Mouse (Mus musculus) urinary bladder, postnatal 4 days (tissue): Measurements from ENCODE around the gene Npas2.

Source experiments
- DNase-seq, 2 experiments: peaks; one replicate each; pipeline ENCODE4 v3.0.0; 2021 to 2022; ENCODE audit warnings: low spot score in 2 of 2

Npas2 gene

DNA sequence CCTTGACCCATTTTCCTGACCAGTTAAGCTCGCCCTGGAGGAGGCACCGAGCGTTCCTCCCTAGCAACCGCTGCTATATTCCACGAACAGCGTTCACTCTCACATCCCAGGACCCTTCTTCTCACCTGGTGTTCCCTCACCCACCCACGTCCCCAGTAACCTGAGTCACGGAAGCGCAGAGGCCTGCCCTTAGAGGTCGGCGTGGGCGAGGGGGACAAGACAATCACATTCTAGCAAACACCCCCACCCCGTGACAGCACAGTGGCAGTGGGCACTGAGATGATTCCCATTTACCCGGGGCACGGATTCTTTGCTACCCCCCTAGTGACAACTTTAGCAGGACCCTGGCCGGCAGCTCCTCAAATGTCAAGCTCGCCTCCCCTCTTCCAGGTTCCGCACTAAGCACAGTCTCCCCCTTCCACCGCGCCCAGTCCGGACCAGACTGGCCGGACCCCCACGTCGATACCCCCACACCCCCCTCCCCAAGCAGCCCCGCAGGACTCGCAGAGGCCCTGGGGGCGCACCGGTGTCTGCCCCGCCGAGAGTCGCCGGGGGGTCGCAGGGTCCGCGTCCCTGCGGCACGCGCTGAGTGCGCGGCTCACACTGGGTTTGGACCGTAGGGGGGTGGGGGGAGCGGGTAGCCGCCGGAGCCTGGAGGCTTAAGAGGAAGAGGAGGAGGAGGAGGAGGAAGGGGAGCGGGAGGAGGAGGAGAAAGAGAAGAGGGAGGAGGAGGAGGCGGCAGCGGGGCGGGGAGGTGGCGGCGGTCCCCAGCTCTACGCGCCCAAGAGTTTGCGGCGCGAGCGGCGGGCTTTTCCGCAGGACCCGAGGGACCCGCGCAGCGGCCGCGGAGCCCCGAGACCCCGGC is at the start of gene Npas2:
Gene Npas2 (plus strand): TSS at position 735 of the 865 bp plus-strand sequence.
- DNase-seq: no peak

DNA sequence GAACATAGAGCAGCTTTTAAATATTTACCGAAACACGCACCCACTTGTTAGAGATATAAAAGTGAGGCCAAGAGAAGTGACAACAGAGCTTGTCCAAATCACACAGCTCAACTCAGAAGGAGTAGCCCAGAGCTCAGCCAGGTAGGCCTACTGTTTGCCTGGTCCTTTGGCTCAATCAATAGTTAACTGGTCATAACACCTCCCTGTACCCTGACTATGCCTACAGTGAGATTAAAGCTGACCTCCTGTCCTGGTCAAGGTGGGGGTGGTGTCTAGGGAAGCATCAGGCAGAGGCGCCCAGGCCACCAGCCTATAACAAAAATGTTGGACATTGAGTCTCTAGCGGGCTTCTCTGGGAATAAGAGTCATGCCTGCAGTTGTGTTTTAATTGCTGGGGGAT is 36.8 kb upstream of the Npas2 start:
- DNase-seq: no peak

DNA sequence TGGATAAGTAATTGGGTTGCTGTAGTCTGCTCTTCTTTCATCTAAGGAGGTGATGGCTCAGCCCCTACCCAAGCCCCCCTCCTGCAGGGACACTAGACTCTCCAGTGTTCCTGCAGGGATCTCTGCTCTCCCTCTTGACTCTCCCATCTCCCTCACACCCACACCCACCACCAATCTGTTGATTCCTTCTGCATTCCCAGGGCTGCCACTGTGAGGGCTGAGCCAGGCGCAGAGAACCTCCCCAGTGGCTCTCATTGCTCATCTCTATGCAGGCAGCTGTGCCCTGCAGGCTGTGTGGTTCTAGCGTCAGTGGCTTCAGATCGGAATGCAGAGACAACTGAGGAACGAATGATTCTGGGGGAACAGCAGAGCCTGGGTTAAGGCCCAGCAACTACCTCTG is 33.4 kb upstream of the Npas2 start:
- no peak for DNase-seq

DNA sequence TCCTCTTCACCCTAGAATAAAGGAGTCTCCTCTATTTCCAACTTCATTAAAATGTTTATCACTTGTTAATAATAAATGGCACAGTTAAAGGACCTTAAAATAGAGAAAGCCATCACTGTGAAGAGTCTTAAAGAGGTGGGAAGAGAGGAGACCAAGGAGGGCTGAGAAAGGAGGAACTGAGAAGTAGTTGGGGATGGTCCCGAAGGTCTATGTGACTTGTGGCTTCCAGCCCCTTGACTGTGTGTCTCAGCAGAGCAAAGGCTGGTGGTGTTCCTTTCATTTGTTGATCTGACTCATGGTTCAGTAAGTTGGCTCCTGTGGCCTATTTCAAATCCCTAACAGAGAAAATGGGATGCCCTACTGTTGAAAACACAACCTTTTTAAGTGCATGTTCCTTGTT is 30.5 kb upstream of the Npas2 start:
- no peak for DNase-seq

DNA sequence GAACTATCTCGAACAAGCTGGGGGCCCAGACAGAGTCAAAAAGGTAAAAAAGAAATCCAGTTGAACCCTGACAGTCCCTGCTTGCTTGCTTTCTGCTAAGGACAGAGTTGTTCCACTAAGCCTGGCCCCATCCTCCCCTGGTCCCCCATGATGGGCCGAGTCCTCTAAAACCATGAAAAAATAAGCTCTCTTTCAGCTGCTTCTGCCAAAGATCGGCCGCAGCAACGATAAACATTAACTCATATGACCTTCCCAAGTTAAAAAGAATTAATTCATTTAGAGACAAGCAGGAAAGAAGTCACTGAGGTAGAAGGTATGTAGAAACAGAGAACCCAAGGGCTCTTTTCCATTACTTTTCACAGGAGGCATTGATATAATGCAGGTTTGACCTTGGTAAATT is 16.8 kb upstream of the Npas2 start:
- DNase-seq: no peak

DNA sequence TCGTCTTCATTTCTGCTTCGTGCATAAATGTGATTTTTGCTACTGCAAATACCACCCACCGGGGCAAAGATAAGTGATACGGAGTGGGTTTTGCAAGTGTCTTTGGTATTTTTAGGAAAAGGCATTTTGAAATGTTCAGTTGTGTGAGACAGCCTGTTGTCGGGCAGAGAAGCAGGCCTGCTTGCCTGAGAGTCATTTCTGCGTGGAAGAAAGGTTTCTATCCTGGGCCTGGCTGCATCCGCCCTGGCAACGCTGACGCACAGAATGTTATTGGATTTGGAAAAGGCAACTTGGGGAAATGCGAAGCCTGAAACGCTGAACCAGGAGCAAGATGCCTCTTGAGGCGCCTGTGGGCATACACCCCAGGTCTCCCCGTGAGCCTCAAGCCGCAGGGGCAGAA is 16.3 kb upstream of the Npas2 start:
- DNase-seq: no peak

DNA sequence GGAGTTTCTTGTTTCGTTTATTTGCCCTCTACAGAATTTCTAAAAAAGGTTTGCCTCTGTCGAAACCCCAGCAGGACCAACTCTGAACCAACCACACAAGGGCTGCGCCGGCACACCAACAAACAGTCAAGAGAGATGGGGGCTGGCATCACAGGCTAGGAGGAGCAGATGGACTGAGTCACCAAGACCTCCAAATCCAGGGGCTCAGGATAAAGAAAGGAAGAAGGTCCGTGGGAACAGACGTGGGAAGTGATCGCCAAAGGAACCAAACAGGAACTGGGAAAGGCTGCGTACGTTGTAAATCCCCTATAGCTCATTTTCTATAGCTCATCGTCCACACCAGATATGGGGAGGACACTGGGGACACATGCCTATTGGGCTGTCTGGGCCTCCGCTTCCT is 13.7 kb upstream of the Npas2 start:
- no peak for DNase-seq

DNA sequence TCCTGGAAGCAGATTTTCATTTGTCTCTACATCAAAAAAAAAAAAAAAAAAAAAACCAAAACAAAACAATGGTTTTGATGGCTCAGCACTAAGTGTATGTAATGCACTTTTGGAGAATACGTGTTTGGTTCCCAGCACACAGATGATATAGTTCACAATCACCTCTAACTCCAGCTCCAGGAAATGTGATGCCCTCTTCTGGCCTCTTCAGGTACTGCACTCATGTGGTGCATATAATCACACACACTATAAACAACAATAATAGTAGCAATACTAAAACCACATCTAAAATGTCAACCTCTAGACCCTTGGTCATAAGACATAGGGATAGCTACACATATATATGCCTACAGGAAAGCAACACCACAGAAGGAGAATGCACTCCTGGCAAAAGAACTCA is 13.0 kb upstream of the Npas2 start:
- no peak for DNase-seq

DNA sequence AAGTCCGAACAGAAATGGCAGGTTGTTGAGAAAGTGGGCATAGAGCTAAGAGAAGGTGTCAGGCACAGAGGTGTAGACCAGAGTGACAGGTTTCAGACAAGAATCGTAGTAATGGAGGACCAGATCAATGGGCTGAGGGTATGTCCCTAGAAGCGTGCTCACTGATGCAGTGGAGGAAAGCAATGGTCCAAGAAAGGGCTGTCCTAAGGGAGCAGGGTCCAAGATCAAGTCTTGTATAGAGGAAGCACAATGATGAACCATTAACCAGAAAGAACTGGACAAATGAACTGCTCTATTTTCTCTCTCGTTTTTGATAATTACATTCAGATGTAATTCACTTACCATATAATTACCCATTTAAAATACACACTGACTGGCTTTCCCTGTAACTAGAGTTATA is 11.6 kb upstream of the Npas2 start:
- no peak for DNase-seq

DNA sequence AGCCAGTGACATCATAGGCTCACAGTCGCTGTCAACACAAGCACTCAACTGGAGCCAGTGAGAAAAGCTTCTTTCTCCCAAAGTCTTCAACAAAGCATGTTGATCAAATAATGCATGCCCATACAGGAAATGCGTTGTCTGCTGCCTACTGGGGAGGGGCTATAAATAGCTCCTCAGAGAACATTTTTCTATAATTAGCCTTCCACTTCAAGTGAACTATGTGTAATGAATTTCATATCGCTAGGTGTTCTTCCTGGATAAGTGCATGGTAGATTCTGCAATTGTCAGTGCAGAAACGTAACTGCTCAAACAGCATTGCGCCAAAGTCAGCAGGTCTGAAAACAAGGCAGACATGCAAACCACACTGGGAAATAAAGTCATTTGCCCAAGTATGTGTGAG is 7.7 kb upstream of the Npas2 start:
- no peak for DNase-seq

DNA sequence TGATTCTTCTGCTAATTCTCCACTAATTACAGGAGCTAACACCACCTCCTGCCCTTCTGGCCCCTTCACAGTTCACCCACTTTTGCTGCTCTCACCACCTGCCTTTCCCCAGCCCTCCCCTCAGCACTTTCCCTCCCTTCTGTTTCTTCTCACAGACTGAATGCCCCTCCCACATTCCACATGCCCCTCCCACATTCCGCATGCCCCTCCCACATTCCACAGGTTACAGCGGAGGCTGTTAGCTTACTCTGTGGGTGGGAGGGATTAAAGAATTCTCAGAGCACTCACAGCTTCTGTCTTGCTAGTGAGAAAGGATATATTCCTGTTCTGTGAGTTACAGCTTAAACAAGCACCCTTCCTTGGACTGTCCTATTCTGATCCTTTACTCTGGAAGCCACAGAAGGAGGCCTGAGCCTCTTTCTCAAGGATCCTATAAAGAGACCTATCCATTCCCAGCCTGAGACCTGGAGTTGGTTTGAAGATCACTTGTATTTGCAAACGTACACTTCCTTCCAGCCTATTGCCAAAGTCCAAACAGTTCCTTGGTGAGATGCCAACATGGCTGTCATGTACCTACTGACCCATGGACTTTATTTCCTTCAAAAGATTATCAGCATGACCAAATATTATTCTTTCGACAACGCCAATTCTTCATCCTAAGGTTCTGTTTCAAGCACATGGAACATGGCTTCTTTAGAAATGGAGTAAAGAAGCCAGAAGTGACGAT is 6.7 kb upstream of the Npas2 start:
- DNase-seq: peak; percentile 32 to 69

DNA sequence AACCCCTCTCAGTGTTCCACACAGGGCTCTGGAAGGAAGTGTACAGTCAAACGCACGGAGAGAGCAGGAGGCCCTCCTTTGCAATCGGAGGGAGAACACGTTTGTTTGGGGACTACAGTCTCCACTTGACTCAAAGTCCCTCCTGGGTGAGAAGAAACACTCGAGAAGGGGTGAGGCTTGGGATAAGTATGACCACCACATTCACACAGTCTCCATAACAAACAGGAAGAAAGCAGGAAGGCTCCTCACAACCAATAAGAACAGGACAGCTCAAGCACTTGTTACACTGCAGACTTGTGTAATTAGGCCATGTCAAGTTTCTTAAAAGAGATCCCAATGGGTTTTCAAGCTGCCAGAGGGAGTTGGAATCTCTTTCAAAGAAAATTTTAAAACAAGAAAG is 2.4 kb upstream of the Npas2 start:
- DNase-seq: no peak

DNA sequence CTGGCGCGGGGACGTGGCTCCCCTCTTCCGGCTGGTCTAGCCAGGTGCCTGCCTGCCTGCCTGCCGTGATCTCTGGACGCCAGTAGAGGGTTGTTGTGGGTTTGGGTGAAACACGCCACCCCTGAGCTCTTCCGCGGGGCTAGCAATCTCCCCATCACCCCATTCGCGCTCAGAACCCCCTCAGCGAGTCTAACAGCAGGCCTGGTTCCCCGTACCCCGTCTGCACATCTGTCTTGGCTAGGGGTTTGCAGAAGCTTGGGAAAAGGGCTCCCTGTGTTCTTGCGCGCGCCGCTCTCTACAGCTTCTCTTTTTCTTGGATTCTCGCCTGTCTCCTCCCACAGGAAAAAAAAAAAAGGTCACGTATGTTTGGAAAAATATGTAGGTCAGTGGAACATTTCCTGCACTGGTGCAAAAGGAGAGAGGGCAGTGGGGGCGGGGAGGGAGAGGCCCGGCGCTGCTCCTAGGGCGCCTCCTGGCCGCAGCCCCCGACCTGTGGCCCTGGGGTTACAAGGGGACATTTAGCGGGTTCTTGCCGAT is 1.0 kb upstream of the Npas2 start:
- DNase-seq: peak in 1 of 2 experiments; percentile 54

DNA sequence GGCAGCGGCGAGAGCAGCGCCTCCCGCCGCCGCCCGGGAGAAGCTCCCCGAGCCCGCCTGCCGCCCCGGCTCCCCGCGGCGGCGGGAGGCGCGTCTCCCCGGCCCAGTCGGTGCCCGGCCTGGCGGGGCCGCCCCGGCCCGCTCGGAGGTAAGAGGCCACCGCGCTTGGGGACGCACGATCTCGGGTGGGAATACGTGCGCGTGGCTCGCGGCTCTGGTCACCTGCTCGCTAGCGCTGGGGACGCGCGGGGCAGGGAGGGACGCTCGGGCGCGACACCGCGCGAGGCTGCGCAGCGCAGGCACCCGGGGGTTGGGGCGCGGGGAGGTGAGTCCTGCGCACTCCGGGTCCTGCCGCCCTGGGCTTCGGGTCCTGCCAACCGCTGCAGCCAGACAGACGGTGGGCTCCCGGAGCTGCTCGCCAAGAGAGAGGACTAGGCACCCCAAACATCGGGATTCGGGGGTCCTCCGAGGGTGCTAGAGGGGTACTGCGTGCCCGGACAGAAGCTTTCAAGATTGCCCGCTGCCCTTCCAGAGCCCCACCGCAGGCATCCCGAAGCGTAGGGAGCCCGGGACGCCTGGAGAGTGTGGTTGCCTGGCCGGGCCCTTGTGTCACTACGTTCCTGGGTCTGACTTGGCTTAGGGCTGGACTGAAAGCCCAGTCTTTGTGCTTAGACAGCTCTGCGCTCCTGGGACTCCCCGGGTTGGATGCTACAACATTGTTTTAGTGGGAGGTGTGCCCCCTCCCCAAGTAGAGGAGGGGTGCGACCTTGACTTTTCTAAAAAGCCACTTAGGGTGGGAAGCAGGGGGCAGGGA is 538 bp downstream of the Npas2 start:
- peak in 1 of 2 experiments; percentile 38 for DNase-seq

DNA sequence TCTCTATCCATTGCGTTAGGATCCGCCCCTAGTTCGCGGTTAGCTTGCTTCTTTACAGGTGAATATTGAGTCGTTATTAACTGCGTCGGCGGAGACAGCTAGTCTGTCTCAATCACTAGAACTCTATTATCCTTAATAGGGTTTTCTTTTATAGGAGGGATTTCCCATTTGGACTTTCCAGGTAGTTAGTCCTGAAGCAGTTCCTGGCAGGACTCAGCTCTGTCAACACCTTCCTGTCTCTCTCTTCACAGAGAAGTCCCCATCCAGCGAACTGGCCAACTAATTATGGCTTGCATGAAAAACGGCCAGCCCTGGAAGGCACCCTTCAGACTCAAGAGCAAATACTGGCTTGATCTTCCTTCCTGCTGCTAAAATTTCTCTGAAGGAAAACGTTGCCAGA is 1.4 kb downstream of the Npas2 start:
- DNase-seq: no peak

DNA sequence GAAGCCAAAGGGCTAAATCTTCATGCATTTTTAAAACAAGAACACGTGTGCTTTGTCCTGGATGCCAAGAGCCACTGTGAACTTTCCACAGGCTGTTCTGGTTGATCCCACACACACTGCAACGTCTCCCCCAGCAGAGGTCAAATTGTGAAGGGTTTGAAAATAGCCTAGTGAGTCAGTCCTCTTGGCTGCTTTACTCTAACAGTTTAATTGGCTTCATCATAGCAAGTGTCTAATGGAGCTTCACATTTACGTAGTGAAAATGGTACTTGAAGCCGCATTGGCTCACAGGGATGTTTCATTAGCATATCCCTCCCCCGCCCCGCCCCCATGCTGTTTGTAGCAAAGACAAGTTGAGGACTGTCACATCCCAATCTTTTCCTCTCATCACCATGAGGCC is 2.6 kb downstream of the Npas2 start:
- DNase-seq: no peak

DNA sequence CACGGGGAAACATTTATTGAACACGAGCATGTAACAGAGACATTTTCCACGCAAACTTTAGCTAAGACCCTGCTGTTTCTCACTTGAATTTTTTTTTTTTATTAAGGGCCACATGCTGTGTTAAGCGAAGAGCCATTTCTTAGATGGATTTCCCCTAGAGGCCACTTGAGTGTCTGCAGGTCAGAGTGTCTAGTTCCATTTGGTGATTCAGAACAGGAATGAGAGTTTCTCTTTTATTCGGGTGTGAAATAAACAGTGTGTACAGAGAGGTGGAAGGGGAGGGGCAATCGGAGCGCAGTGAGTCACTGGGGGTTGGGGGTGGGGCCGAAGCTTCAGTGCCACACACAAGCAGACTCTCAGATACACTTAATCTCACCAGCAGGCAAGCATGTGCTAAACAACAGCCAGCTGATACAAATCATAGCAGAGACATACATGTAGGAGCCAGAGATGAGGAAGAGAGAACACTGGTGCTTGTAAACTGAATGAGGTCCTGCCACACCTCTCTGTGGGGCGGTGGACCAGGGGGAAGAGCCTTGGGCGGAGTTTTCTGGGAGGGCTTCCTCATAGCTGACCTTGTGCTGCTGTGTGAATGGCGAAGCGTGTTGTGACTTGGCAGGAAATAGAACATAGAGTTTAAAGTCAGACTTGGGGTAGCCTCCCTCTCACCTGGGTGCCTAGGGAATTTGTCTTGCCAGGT is 3.3 kb downstream of the Npas2 start:
- DNase-seq: peak in 1 of 2 experiments; percentile 44

DNA sequence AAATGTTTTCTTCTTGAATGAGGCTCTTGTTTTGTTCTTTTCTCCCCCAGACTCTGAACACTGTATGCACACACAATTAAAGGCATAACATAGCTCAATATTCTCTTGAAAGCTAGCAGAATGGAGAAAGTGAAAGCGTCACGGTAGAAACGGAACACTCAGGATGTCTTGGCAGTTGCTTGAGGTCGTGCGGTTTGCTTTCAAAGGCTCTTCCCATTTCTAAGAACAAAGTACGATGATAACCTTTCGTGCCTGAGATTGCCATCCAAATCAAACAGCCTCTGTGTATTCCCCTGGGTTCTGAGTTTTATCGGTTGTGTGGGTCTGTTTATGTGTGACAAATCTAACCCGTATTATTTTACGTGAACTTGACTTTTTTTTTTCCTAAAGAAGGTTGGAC is 11.5 kb downstream of the Npas2 start:
- DNase-seq: no peak

DNA sequence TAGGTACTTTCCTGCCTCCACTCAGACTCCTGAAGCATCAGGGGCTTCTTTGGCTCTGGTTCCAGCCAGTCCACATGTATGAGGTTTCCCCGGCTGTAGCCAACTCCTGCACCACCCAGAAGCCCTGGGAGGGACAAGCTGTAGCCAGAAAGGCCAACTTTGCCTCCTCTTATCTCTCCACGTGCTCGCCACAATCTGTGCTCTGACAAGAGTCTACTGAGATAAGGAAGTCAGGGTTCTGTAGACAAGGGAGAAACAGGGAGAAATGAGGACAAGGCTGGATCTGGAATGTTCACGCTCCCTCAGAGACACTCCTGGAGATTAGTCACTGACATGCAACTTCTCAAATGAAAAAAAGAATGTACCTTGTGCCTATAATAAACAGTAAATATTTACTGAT is 12.2 kb downstream of the Npas2 start:
- no peak for DNase-seq

DNA sequence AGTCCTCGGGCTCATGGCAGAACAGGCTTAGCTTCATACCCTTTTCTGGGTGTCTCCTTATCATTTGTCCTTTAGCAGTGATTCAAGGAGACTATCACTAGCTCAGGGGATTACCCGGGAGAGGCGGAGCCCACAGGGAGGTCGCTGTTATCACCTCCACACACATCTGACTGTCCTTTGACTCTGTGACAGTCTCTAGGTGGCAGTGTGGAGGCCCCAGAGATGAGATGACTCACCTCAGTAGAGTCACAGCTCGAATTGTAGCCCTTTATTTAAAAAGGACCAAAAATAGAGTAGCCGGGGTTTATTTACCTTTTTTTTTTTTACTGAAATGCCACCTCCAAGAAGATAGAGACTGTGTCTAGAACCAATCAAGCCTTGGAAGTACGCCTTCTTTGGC is 13.4 kb downstream of the Npas2 start:
- no peak for DNase-seq

DNA sequence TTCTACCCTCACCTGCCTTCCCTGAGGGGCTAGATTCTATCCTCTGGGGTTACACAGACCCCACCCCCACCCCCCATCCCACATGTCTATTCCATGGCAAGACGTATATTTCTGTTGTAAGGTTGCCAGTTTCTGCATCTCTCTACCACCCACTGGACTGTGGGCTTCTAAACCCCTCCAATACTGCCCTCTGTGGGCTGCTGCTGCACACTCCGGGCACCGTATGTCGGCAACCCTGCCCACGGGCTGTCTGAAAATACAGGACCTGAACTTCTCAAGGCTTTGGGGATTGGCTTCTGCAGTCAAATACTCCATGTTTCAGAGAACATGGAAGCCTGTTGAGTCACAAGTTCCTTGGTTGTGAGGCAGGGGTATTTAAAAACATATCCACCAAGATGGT is 17.4 kb downstream of the Npas2 start:
- DNase-seq: no peak

DNA sequence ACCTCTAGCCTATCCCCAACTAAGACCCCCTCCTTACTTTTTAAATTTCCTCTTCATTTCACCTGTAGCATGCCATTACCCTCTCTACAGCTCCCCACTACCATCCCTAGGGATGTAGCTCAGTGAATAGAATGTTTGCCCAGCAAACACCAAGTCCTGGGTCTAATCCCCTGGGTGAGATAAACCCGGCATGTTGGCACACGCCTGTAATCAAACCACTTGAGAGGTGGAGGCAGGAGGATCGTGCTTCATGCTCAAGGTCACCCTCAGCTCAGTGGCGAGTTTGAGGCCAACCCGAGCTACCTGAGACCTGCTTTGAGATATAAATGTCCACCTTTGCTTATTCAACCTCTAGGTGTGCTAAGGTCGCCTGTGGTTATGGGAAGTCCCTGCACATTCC is 19.5 kb downstream of the Npas2 start:
- no peak for DNase-seq
